Mouse (Mus musculus): ENCODE measurements around the gene Casp7.

DNA sequence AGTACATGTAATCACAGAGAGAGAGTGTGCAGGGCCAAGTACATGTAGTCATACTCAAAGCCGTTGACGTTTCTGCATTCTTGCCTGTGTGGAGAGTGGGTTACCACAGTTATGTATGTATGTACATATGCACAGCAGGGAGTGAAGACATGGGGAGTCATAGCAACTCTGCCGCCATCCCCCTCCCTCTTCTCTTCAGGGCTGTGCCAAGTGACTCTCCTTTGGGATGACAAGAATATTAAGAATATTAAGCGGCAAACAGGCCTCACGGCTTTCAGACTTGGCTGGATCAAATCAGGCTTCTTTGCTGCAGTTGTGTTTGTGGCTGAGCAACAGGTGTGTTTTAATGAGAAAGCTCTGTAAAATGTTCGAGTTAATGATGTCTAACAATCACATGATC, 92.7 kb downstream of the Casp7 start:
- TF ChIP-seq CTCF (IDR thresholded peaks at IDR 0.05; ENCODE audit: borderline replicate concordance, insufficient read depth, low read depth, low read length) (no peak), POLR2A (IDR thresholded peaks at IDR 0.05; ENCODE audit: borderline replicate concordance, insufficient read depth, low read length) (no peak)

All from cerebellum, adult 2 months (tissue).